Mouse (Mus musculus) left cerebral cortex, postnatal 14 days (tissue): Measurements from ENCODE around the gene Isy1. TPM values are rescaled to one million over a fixed set of nuclear protein-coding genes. Genes with fewer than 3 reads are reported as not detected.

Experiments used
- DNase-seq, 2 experiments: peaks; one replicate each; pipeline ENCODE4 v3.0.0; 2021 to 2022; ENCODE audit warnings: low spot score in 2 of 2, mixed read lengths in 1 of 2
- intact Hi-C: fragments of 180-260 bp; cut with DNase I; formaldehyde crosslinking; loops from one replicate; pipeline ENCODE4 v1.15.1; 2025
- total RNA-seq, 2 experiments: library from RNA; stranded (reverse); gene quantifications; 2 replicates each; pipeline ENCODE4 v1.2.3; 2021

Isy1 gene
- total RNA-seq, 2 experiments from 2014 or later = 28.4 to 30.1 TPM

- peak; percentile 98 for DNase-seq
- intact Hi-C loops = no loop called here
Measured at GRCm38 (mm10) chr6:87850900-87851614, 12.5 kb upstream of the Isy1 start, which contains the start of gene Cnbp. Gene Cnbp (minus strand): TSS chr6:87851106.

- intact Hi-C loops = no loop called here
- peak in 1 of 2 experiments; percentile 46 for DNase-seq
Measured at GRCm38 (mm10) chr6:87850155-87850899, 11.7 kb upstream of the Isy1 start.

GRCm38 (mm10) chr6:87849780-87850154 lies 11.2 kb upstream of the Isy1 start:
- intact Hi-C loops = loop anchor here (10.0 kb wide), 1 partner anchor 145 kb away; no protein-coding TSS in a partner anchor
- DNase-seq = no peak

GRCm38 (mm10) chr6:87846813-87847212 lies 8.2 kb upstream of the Isy1 start:
- intact Hi-C loops = loop anchor here (10.0 kb wide), 1 partner anchor 148 kb away; no protein-coding TSS in a partner anchor
- DNase-seq = no peak

- DNase-seq = no peak
- intact Hi-C loops = loop anchor here (10.0 kb wide), 1 partner anchor 150 kb away; no protein-coding TSS in a partner anchor
Measured at GRCm38 (mm10) chr6:87845031-87845695, 6.6 kb upstream of the Isy1 start.

GRCm38 (mm10) chr6:87842254-87842653 lies 3.7 kb upstream of the Isy1 start:
- intact Hi-C loops = loop anchor here (5.0 to 10.0 kb wide), 2 partner anchors 45 to 153 kb away; partner anchors contain the start of gene Copg1

GRCm38 (mm10) chr6:87841635-87842034 lies 3.0 kb upstream of the Isy1 start:
- intact Hi-C loops = loop anchor here (5.0 to 10.0 kb wide), 2 partner anchors 46 to 153 kb away; partner anchors contain the start of gene Copg1
- no peak for DNase-seq

More at GRCm38 (mm10) chr6:87842254-87842653, 3.7 kb upstream of the Isy1 start:
- no peak for DNase-seq

- DNase-seq = no peak
- intact Hi-C loops = loop anchor here (5.0 to 10.0 kb wide), 2 partner anchors 47 to 155 kb away; partner anchors contain the start of gene Copg1
Measured at GRCm38 (mm10) chr6:87839797-87840341, 1.3 kb upstream of the Isy1 start.

- no peak for DNase-seq
- intact Hi-C loops = no loop called here
Measured at GRCm38 (mm10) chr6:87835695-87836094, 2.9 kb downstream of the Isy1 start, which contains the start of gene Gm45140. Gene Gm45140 (minus strand): TSS chr6:87835795.

- intact Hi-C loops = no loop called here
- no peak for DNase-seq
Measured at GRCm38 (mm10) chr6:87820366-87820765, 18.2 kb downstream of the Isy1 start.

GRCm38 (mm10) chr6:87814486-87814885 lies 24.1 kb downstream of the Isy1 start:
- intact Hi-C loops = no loop called here

GRCm38 (mm10) chr6:87812656-87813055 lies 25.9 kb downstream of the Isy1 start:
- no peak for DNase-seq
- intact Hi-C loops = no loop called here

More at GRCm38 (mm10) chr6:87814486-87814885, 24.1 kb downstream of the Isy1 start:
- no peak for DNase-seq

- intact Hi-C loops = no loop called here
- peak; percentile 82 to 90 for DNase-seq
Measured at GRCm38 (mm10) chr6:87811675-87812338, 26.8 kb downstream of the Isy1 start, which contains the start of gene Rab43. Gene Rab43 (minus strand): TSS chr6:87812164.

GRCm38 (mm10) chr6:87810713-87811669 lies 27.6 kb downstream of the Isy1 start:
- DNase-seq = peak; percentile 47 to 64
- intact Hi-C loops = no loop called here

GRCm38 (mm10) chr6:87810311-87810710 lies 28.3 kb downstream of the Isy1 start:
- DNase-seq = no peak
- intact Hi-C loops = no loop called here

GRCm38 (mm10) chr6:87809651-87810161 lies 28.9 kb downstream of the Isy1 start:
- intact Hi-C loops = no loop called here
- DNase-seq = no peak

GRCm38 (mm10) chr6:87809144-87809543 lies 29.5 kb downstream of the Isy1 start:
- intact Hi-C loops = no loop called here
- DNase-seq = no peak
